Mouse (Mus musculus) CH12.LX (cell line): ENCODE results near the gene Pnpo. TPM values are rescaled to one million over a fixed set of nuclear protein-coding genes. Genes with fewer than 3 reads are reported as not detected.

Source experiments
- DNase-seq: peaks from one replicate; pipeline ENCODE4 v3.0.0-alpha.2; 2013; ENCODE audit errors: extremely low read depth
- H3K27ac ChIP-seq: 2 replicates; pipeline ENCODE4 v1.5.1; 2012; ENCODE audit warnings: low read depth, mild to moderate bottlenecking, control low read depth, moderate library complexity; ENCODE audit not compliant: insufficient read depth
- H3K27me3 ChIP-seq: replicated peaks from 2 replicates; pipeline ENCODE3; 2012; ENCODE audit warnings: inconsistent platforms
- H3K36me3 ChIP-seq, 2 experiments: replicated peaks in 1 of 2; 2 replicates each; pipeline versions ENCODE3 to v1.6.1; 2012; ENCODE audit warnings: inconsistent platforms in 1 of 2, low read length in 1 of 2, mild to moderate bottlenecking in 1 of 2, mixed read lengths in 1 of 2, moderate library complexity in 1 of 2; ENCODE audit not compliant: control insufficient read depth in 1 of 2, insufficient read depth in 1 of 2
- H3K4me1 ChIP-seq, 2 experiments: 2 replicates each; pipeline ENCODE4 v1.6.1; 2012; ENCODE audit warnings: inconsistent platforms in 1 of 2, moderate library complexity in 1 of 2; ENCODE audit not compliant: insufficient read depth in 2 of 2, control insufficient read depth in 1 of 2
- H3K4me2 ChIP-seq: 2 replicates; pipeline ENCODE4 v1.6.1; 2012; ENCODE audit warnings: low read depth, mild to moderate bottlenecking, control low read depth; ENCODE audit not compliant: poor library complexity, insufficient read depth, severe bottlenecking
- H3K4me3 ChIP-seq, 3 experiments: fragments of 150-350 bp in 1 of 3; sonication (generic) in 1 of 3; replicated peaks in 1 of 3; 2 replicates each; pipeline versions ENCODE3 to v1.5.1; 2011 to 2012; ENCODE audit warnings: low read depth in 2 of 3, low read length in 2 of 3, mild to moderate bottlenecking in 2 of 3, moderate library complexity in 2 of 3, control low read depth in 1 of 3, improper control_type of control experiment in 1 of 3, inconsistent platforms in 1 of 3, mixed read lengths in 1 of 3; ENCODE audit not compliant: poor library complexity in 1 of 3
- H3K79me2 ChIP-seq: replicated peaks from 2 replicates; pipeline ENCODE4 v1.6.1; 2012; ENCODE audit warnings: mild to moderate bottlenecking, moderate library complexity; ENCODE audit not compliant: control insufficient read depth, poor library complexity, insufficient read depth, severe bottlenecking; ENCODE audit errors: extremely low read depth
- H3K9ac ChIP-seq: 2 replicates; pipeline ENCODE4 v1.6.1; 2012; ENCODE audit warnings: low read depth, mild to moderate bottlenecking, control low read depth, moderate library complexity; ENCODE audit not compliant: insufficient read depth
- H3K9me3 ChIP-seq: replicated peaks from 2 replicates; pipeline ENCODE3; 2012; ENCODE audit warnings: low read length, inconsistent platforms, mixed read lengths
- BHLHE40 ChIP-seq: IDR thresholded peaks from 2 replicates; pipeline ENCODE4 v1.6.1; 2011; ENCODE audit warnings: mild to moderate bottlenecking, low read depth, low read length, improper control_type of control experiment
- CHD1 ChIP-seq: IDR thresholded peaks from 2 replicates; pipeline ENCODE4 v1.6.1; 2012; ENCODE audit warnings: low read depth, low read length, improper control_type of control experiment, inconsistent platforms
- CHD2 ChIP-seq: IDR thresholded peaks from 2 replicates; pipeline ENCODE4 v1.6.1; 2011; ENCODE audit warnings: low read length, improper control_type of control experiment
- CTCF ChIP-seq, 2 experiments: IDR thresholded peaks in 1 of 2; conservative IDR thresholded peaks in 1 of 2; 2 replicates each; pipeline ENCODE4 v1.5.1; 2011 to 2012; ENCODE audit warnings: low read depth in 2 of 2, low read length in 2 of 2, improper control_type of control experiment in 1 of 2, inconsistent platforms in 1 of 2, mild to moderate bottlenecking in 1 of 2, moderate library complexity in 1 of 2
- E2F4 ChIP-seq: IDR thresholded peaks from 2 replicates; pipeline ENCODE4 v1.6.1; 2011; ENCODE audit warnings: low read depth, low read length, improper control_type of control experiment; ENCODE audit not compliant: insufficient replicate concordance
- ELF1 ChIP-seq: IDR thresholded peaks from 2 replicates; pipeline ENCODE4 v1.6.1; 2014; ENCODE audit warnings: low read depth, mild to moderate bottlenecking, inconsistent platforms, low read length, improper control_type of control experiment
- EP300 ChIP-seq: IDR thresholded peaks from 2 replicates; pipeline ENCODE4 v1.6.1; 2011; ENCODE audit warnings: low read length, improper control_type of control experiment
- ETS1 ChIP-seq: conservative IDR thresholded peaks from 2 replicates; pipeline ENCODE4 v1.6.1; 2012; ENCODE audit warnings: low read depth, mild to moderate bottlenecking, inconsistent platforms, low read length, improper control_type of control experiment, moderate library complexity
- GABPA ChIP-seq: IDR thresholded peaks from 2 replicates; pipeline ENCODE4 v1.6.1; 2012; ENCODE audit warnings: low read depth, low read length, improper control_type of control experiment, inconsistent platforms; ENCODE audit not compliant: insufficient replicate concordance
- HCFC1 ChIP-seq: IDR thresholded peaks from 2 replicates; pipeline ENCODE4 v1.6.1; 2012; ENCODE audit warnings: low read depth, mild to moderate bottlenecking, inconsistent platforms, low read length, improper control_type of control experiment
- IRF4 ChIP-seq: IDR thresholded peaks from 2 replicates; pipeline ENCODE4 v1.6.1; 2014; ENCODE audit warnings: low read depth, mild to moderate bottlenecking, inconsistent platforms, low read length, improper control_type of control experiment
- JUN ChIP-seq: IDR thresholded peaks from 2 replicates; pipeline ENCODE4 v1.6.1; 2011; ENCODE audit warnings: low read depth, mild to moderate bottlenecking, low read length, improper control_type of control experiment, moderate library complexity; ENCODE audit not compliant: insufficient read depth
- JUND ChIP-seq: conservative IDR thresholded peaks from 2 replicates; pipeline ENCODE4 v1.6.1; 2011; ENCODE audit warnings: low read depth, low read length, improper control_type of control experiment
- KAT2A ChIP-seq: IDR thresholded peaks from 2 replicates; pipeline ENCODE4 v1.6.1; 2012; ENCODE audit warnings: low read length, improper control_type of control experiment, inconsistent platforms; ENCODE audit not compliant: insufficient replicate concordance
- MAFK ChIP-seq: IDR thresholded peaks from 2 replicates; pipeline ENCODE4 v1.6.1; 2011; ENCODE audit warnings: low read length, improper control_type of control experiment; ENCODE audit not compliant: insufficient replicate concordance
- MAX ChIP-seq: IDR thresholded peaks from 2 replicates; pipeline ENCODE4 v1.6.1; 2011; ENCODE audit warnings: low read length, improper control_type of control experiment
- MAZ ChIP-seq: IDR thresholded peaks from 2 replicates; pipeline ENCODE4 v1.6.1; 2012; ENCODE audit warnings: low read depth, mild to moderate bottlenecking, inconsistent platforms, low read length, improper control_type of control experiment, moderate library complexity
- MEF2A ChIP-seq: IDR thresholded peaks from 2 replicates; pipeline ENCODE4 v1.6.1; 2014; ENCODE audit warnings: low read depth, mild to moderate bottlenecking, inconsistent platforms, low read length, improper control_type of control experiment, borderline replicate concordance
- MXI1 ChIP-seq: IDR thresholded peaks from 2 replicates; pipeline ENCODE4 v1.6.1; 2011; ENCODE audit warnings: mild to moderate bottlenecking, low read depth, low read length, improper control_type of control experiment
- MYC ChIP-seq: IDR thresholded peaks from 2 replicates; pipeline ENCODE4 v1.6.1; 2011; ENCODE audit warnings: low read depth, mild to moderate bottlenecking, improper control_type of control experiment, low read length
- NELFE ChIP-seq: IDR thresholded peaks from 2 replicates; pipeline ENCODE4 v1.6.1; 2011; ENCODE audit warnings: low read depth, low read length, improper control_type of control experiment
- NRF1 ChIP-seq: IDR thresholded peaks from 2 replicates; pipeline ENCODE4 v1.6.1; 2014; ENCODE audit warnings: low read depth, mild to moderate bottlenecking, inconsistent platforms, low read length, improper control_type of control experiment, moderate library complexity
- PAX5 ChIP-seq: IDR thresholded peaks from 2 replicates; pipeline ENCODE4 v1.6.1; 2012; ENCODE audit warnings: low read length, inconsistent platforms, mixed read lengths
- POLR2A ChIP-seq: IDR thresholded peaks from 2 replicates; pipeline ENCODE4 v1.6.1; 2011; ENCODE audit warnings: low read depth, mild to moderate bottlenecking, improper control_type of control experiment, low read length
- POLR2AphosphoS2 ChIP-seq: IDR thresholded peaks from 2 replicates; pipeline ENCODE4 v1.6.1; 2011; ENCODE audit warnings: low read depth, low read length, improper control_type of control experiment
- RAD21 ChIP-seq: IDR thresholded peaks from 2 replicates; pipeline ENCODE4 v1.6.1; 2011; ENCODE audit warnings: low read depth, mild to moderate bottlenecking, low read length, improper control_type of control experiment, moderate library complexity
- RCOR1 ChIP-seq: conservative IDR thresholded peaks from 2 replicates; pipeline ENCODE4 v1.6.1; 2012; ENCODE audit warnings: low read depth, mild to moderate bottlenecking, inconsistent platforms, low read length, improper control_type of control experiment
- SIN3A ChIP-seq: IDR thresholded peaks from 2 replicates; pipeline ENCODE4 v1.6.1; 2012; ENCODE audit warnings: low read length, improper control_type of control experiment, inconsistent platforms
- SMC3 ChIP-seq: IDR thresholded peaks from 2 replicates; pipeline ENCODE4 v1.6.1; 2011; ENCODE audit warnings: low read depth, low read length, improper control_type of control experiment
- TBP ChIP-seq: conservative IDR thresholded peaks from 2 replicates; pipeline ENCODE4 v1.6.1; 2011; ENCODE audit warnings: low read depth, low read length, improper control_type of control experiment
- TCF12 ChIP-seq: IDR thresholded peaks from 2 replicates; pipeline ENCODE4 v1.6.1; 2014; ENCODE audit warnings: low read depth, mild to moderate bottlenecking, inconsistent platforms, low read length, improper control_type of control experiment
- UBTF ChIP-seq: IDR thresholded peaks from 2 replicates; pipeline ENCODE4 v1.6.1; 2012; ENCODE audit warnings: low read depth, mild to moderate bottlenecking, inconsistent platforms, low read length, improper control_type of control experiment, moderate library complexity
- USF1 ChIP-seq: IDR thresholded peaks from 2 replicates; pipeline ENCODE4 v1.6.1; 2014; ENCODE audit warnings: low read depth, mild to moderate bottlenecking, inconsistent platforms, low read length, improper control_type of control experiment
- USF2 ChIP-seq: conservative IDR thresholded peaks from 2 replicates; pipeline ENCODE4 v1.6.1; 2011; ENCODE audit warnings: low read depth, low read length, improper control_type of control experiment
- ZC3H11A ChIP-seq: IDR thresholded peaks from 2 replicates; pipeline ENCODE4 v1.6.1; 2012; ENCODE audit warnings: low read depth, mild to moderate bottlenecking, inconsistent platforms, low read length, improper control_type of control experiment
- ZKSCAN1 ChIP-seq: IDR thresholded peaks from 2 replicates; pipeline ENCODE4 v1.6.1; 2012; ENCODE audit warnings: low read depth, inconsistent platforms, low read length, improper control_type of control experiment, borderline replicate concordance
- ZMIZ1 ChIP-seq: IDR thresholded peaks from 2 replicates; pipeline ENCODE4 v1.6.1; 2012; ENCODE audit warnings: low read depth, mild to moderate bottlenecking, inconsistent platforms, low read length, improper control_type of control experiment
- ZNF384 ChIP-seq: IDR thresholded peaks from 2 replicates; pipeline ENCODE4 v1.6.1; 2012; ENCODE audit warnings: low read depth, low read length, improper control_type of control experiment, inconsistent platforms
- dilution Hi-C: fragments of 300-500 bp; cut with MboI; formaldehyde crosslinking; loops from 2 replicates; pipeline ENCODE4 v1.14.3; 2020; ENCODE audit warnings: low sequenced_read_pairs; ENCODE audit not compliant: extremely low pct_unique_long_range_greater_than_20kb, extremely low pct_ligation_motif_present
- in situ Hi-C: fragments of 300-500 bp; cut with MboI; formaldehyde crosslinking; loops from 3 replicates; pipeline ENCODE4 v1.14.3; 2019; ENCODE audit warnings: low sequenced_read_pairs, low pct_ligation_motif_present, low pct_unique_long_range_greater_than_20kb, mixed read lengths
- polyA plus RNA-seq: library from polyadenylated mRNA; unstranded; fragments of >175 nt; gene quantifications from 2 replicates; pipeline ENCODE4 v1.2.1, GENCODE M21; 2012; ENCODE audit warnings: low read depth; ENCODE audit not compliant: insufficient read length
- total RNA-seq, 2 experiments: library from RNA; depleted of rRNA; stranded (reverse); fragments of 300-350 nt in 1 of 2; fragments of >200 nt in 1 of 2; gene quantifications; 2 replicates each; pipeline ENCODE4 v1.2.3; 2012 to 2014

The Pnpo gene
- total and polyA plus RNA-seq, 3 experiments, result 36.3 to 54.3 (median 38.5) TPM

DNA sequence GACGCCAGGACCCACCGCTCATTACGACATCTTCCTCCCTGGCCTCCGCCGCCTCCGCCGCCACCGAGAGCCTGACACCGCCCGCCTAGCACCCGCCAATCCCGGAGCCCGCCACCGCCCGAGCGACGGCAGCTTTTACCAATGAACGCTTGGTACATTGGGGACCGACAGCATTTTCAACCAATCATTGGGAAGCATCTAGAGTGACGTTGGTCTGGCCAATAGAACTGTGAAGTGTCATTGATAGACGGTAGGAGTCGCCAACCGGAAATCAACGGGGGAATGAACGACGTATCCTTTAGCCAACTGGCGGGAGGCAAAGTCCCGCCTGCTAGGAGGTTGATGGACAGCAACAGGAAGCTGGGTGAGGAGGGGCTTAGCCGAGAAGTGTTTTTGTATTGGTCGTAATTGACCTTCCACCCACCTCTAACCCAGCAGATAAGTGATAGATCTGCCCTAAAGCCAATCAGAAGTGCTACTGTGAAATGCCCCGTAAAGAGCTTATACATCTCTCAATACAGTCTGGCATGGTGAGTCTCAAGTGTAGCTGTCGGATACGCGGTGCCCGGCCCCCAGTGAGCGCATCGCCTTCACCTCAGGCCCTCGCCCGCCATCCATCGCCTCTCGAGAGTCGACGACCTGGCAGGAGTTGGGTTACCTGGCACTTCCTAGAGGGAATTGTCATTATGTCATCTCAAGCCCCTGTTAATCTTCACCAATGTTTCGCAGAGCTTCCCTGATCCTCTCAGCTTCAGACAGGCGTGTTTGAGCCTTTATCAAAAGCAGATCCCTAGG, 34.0 kb upstream of the Pnpo start:
- no peaks in the 10 kb centered on the region for H3K9me3 ChIP-seq
- no peak for TF ChIP-seq USF1
- TF ChIP-seq RCOR1, result 0 out of 2 replicates have a peak, but pooled peaks have one; percentile 33
- no peak for TF ChIP-seq MAZ
- peak; percentile 93 for TF ChIP-seq ELF1
- no peak; the same call in 1 of the 2 replicates for TF ChIP-seq SMC3
- no peak for TF ChIP-seq PAX5
- no peak for TF ChIP-seq USF2
- TF ChIP-seq CHD2, result peak; percentile 99
- peak; percentile 71 for TF ChIP-seq MAX
- no peak for TF ChIP-seq JUN
- TF ChIP-seq ETS1, result 0 out of 2 replicates have a peak, but pooled peaks have one; percentile 20
- peak; percentile 87 for TF ChIP-seq POLR2A
- TF ChIP-seq ZC3H11A, result no peak
- TF ChIP-seq JUND, result no peak; the same call in 1 of the 2 replicates
- TF ChIP-seq TCF12, result peak; percentile 87; the same call in 1 of the 2 replicates
- peak; percentile 93 for TF ChIP-seq NELFE
- no peak; the same call in none of the 2 replicates for TF ChIP-seq SIN3A
- TF ChIP-seq HCFC1, result peak; percentile 81
- no peak; the same call in 1 of the 2 replicates for TF ChIP-seq GABPA
- peak; percentile 51; the same call in 1 of the 2 replicates for TF ChIP-seq MEF2A
- no peak for TF ChIP-seq EP300
- TF ChIP-seq E2F4, result peak; percentile 85; the same call in 1 of the 2 replicates
- peak; percentile 88 for TF ChIP-seq MXI1
- peak; percentile 62; the same call in 1 of the 2 replicates for TF ChIP-seq IRF4
- TF ChIP-seq ZNF384, result no peak
- TF ChIP-seq CHD1, result no peak
- no peak for TF ChIP-seq RAD21
- peak; percentile 62 for TF ChIP-seq NRF1
- TF ChIP-seq MAFK, result 0 out of 2 replicates have a peak, but pooled peaks have one; percentile 3
- TF ChIP-seq CTCF (conservative IDR thresholded peaks at IDR 0.05 in 1 of 2, IDR thresholded peaks at IDR 0.05 in 1 of 2; ENCODE audit: low read depth in 2 of 2, low read length in 2 of 2), result no peak; a peak in 1 of 4 replicates
- peak; percentile 96 for TF ChIP-seq KAT2A
- TF ChIP-seq POLR2AphosphoS2, result peak; percentile 89; the same call in 1 of the 2 replicates
- TF ChIP-seq ZMIZ1, result no peak
- TF ChIP-seq BHLHE40, result no peak
- TF ChIP-seq ZKSCAN1, result no peak
- TF ChIP-seq TBP, result peak; percentile 97
- no peak for TF ChIP-seq UBTF
- TF ChIP-seq MYC, result peak; percentile 80
- in situ Hi-C loops (no loop called here), dilution Hi-C loops (no loop called here)
- H3K36me3 ChIP-seq, result peaks cover 0 to 20% of the 10 kb centered on the region in 2 experiments
- H3K27me3 ChIP-seq, result no peaks in the 10 kb centered on the region
- H3K27ac ChIP-seq, result peak overlapping the region; percentile 65
- peaks cover 36% of the 10 kb centered on the region for H3K79me2 ChIP-seq
- peak; percentile 100 for DNase-seq
- H3K4me2 ChIP-seq, result peak overlapping the region; percentile 52
- H3K4me3 ChIP-seq, result peak overlapping the region; percentile 78 to 93 (median 91)
- peak overlapping the region; percentile 96 for H3K9ac ChIP-seq
- H3K4me1 ChIP-seq, result peaks cover 26 to 63% of the 10 kb centered on the region in 2 experiments
